Mouse (Mus musculus) lung, embryonic 15.5 days (tissue): ENCODE data around the gene Abcc12. TPM values are rescaled to one million over a fixed set of nuclear protein-coding genes. Genes with fewer than 3 reads are reported as not detected.

Experiments used
- ATAC-seq: fragments of 200-750 bp; cut with Nextera tagmentation; 2 replicates; pipeline ENCODE4 v1.8.0; 2017; ENCODE audit warnings: moderate number of reproducible peaks, borderline replicate concordance; ENCODE audit not compliant: low FRiP score, low TSS enrichment; ENCODE audit errors: extremely low read depth
- H3K27ac ChIP-seq: fragments of 300-500 bp; sonication (generic); 2 replicates; pipeline ENCODE4 v1.5.1; 2015; ENCODE audit warnings: moderate library complexity, mild to moderate bottlenecking, inconsistent platforms
- H3K27me3 ChIP-seq: fragments of 300-500 bp; sonication (generic); 2 replicates; pipeline ENCODE4 v1.6.1; 2015; ENCODE audit warnings: inconsistent platforms
- H3K36me3 ChIP-seq: fragments of 300-500 bp; sonication (generic); 2 replicates; pipeline ENCODE4 v1.6.1; 2015; ENCODE audit warnings: inconsistent platforms
- H3K4me1 ChIP-seq: fragments of 300-500 bp; sonication (generic); 2 replicates; pipeline ENCODE4 v1.6.1; 2015; ENCODE audit warnings: inconsistent platforms
- H3K4me2 ChIP-seq: fragments of 300-500 bp; sonication (generic); 2 replicates; pipeline ENCODE4 v1.6.1; 2015; ENCODE audit warnings: inconsistent platforms, mild to moderate bottlenecking, moderate library complexity
- H3K4me3 ChIP-seq: fragments of 300-500 bp; sonication (generic); 2 replicates; pipeline ENCODE4 v1.5.1; 2015; ENCODE audit warnings: mild to moderate bottlenecking, inconsistent platforms
- H3K9ac ChIP-seq: fragments of 300-500 bp; sonication (generic); 2 replicates; pipeline ENCODE4 v1.6.1; 2015; ENCODE audit warnings: inconsistent platforms
- H3K9me3 ChIP-seq: fragments of 300-500 bp; sonication (generic); 2 replicates; pipeline ENCODE4 v1.6.1; 2016; ENCODE audit warnings: inconsistent platforms
- WGBS: fragments of 180-500 bp; shearing (Covaris S2); methylation state at CpG from one replicate; pipeline ENCODE4 v1.1.7; 2015; 5-methylcytosine and 5-hydroxymethylcytosine counted together
- polyA plus RNA-seq: library from polyadenylated mRNA; unstranded; fragments of >200 nt; fragmentation: Nextera tagmentation; extraction: Ambion mirVana; gene quantifications from 2 replicates; pipeline ENCODE4 v1.2.1, GENCODE M21; 2015

Abcc12 gene
- polyA plus RNA-seq, 1 experiment from 2014 or later = 0.24 TPM

GRCm38 (mm10) chr8:86577547-86577946 is 2.9 kb downstream of the Abcc12 start:
- Histone ChIP-seq H3K27me3 (no peaks in the 10 kb centered on the region), H3K4me2 (no peak overlapping the region), H3K4me1 (peaks cover 8% of the 10 kb centered on the region; the same call in 1 of the 2 replicates), H3K27ac (no peak overlapping the region), H3K9me3 (no peaks in the 10 kb centered on the region), H3K9ac (no peak overlapping the region), H3K36me3 (no peaks in the 10 kb centered on the region), H3K4me3 (no peak overlapping the region)
- no peak for ATAC-seq
- 75% methylated on average over 8 of the region's 8 CpGs for WGBS

- Histone ChIP-seq H3K4me2 (no peak overlapping the region), H3K27me3 (no peaks in the 10 kb centered on the region), H3K27ac (no peak overlapping the region), H3K9me3 (no peaks in the 10 kb centered on the region), H3K4me1 (no peaks in the 10 kb centered on the region), H3K4me3 (no peak overlapping the region), H3K9ac (no peak overlapping the region), H3K36me3 (no peaks in the 10 kb centered on the region)
- no peak for ATAC-seq
- 71% methylated on average over 9 of the region's 9 CpGs for WGBS
These were observed 16.8 kb downstream of the Abcc12 start for GRCm38 (mm10) chr8:86563674-86564073.

- ATAC-seq = no peak
- Histone ChIP-seq H3K36me3 (no peaks in the 10 kb centered on the region), H3K4me3 (no peak overlapping the region), H3K9ac (no peak overlapping the region), H3K27me3 (no peaks in the 10 kb centered on the region), H3K9me3 (no peaks in the 10 kb centered on the region), H3K4me1 (no peaks in the 10 kb centered on the region), H3K27ac (no peak overlapping the region), H3K4me2 (no peak overlapping the region)
- WGBS = 63% methylated on average over 1 of the region's 1 CpGs
These were observed 18.7 kb downstream of the Abcc12 start for GRCm38 (mm10) chr8:86561737-86562136.

GRCm38 (mm10) chr8:86560688-86561065 is 19.8 kb downstream of the Abcc12 start:
- Histone ChIP-seq H3K36me3 (no peaks in the 10 kb centered on the region), H3K9ac (no peak overlapping the region), H3K4me2 (no peak overlapping the region), H3K27ac (no peak overlapping the region), H3K27me3 (no peaks in the 10 kb centered on the region), H3K9me3 (no peaks in the 10 kb centered on the region), H3K4me1 (no peaks in the 10 kb centered on the region), H3K4me3 (no peak overlapping the region)
- ATAC-seq = no peak
- WGBS = 88% methylated on average over 10 of the region's 10 CpGs

- Histone ChIP-seq H3K27me3 (no peaks in the 10 kb centered on the region), H3K27ac (no peak overlapping the region), H3K9me3 (no peaks in the 10 kb centered on the region), H3K9ac (no peak overlapping the region), H3K4me1 (no peaks in the 10 kb centered on the region), H3K36me3 (no peaks in the 10 kb centered on the region), H3K4me2 (no peak overlapping the region), H3K4me3 (no peak overlapping the region)
- no peak for ATAC-seq
- 87% methylated on average over 15 of the region's 15 CpGs for WGBS
These were observed 20.4 kb downstream of the Abcc12 start for GRCm38 (mm10) chr8:86559947-86560687.

- H3K4me3 ChIP-seq = no peak overlapping the region
- H3K4me2 ChIP-seq = no peak overlapping the region
- no peak for ATAC-seq
- H3K9me3 ChIP-seq = no peaks in the 10 kb centered on the region
- H3K27me3 ChIP-seq = no peaks in the 10 kb centered on the region
- H3K9ac ChIP-seq = no peak overlapping the region
- no peak overlapping the region for H3K27ac ChIP-seq
- H3K36me3 ChIP-seq = no peaks in the 10 kb centered on the region
- WGBS = 65% methylated on average over 15 of the region's 15 CpGs
- no peaks in the 10 kb centered on the region for H3K4me1 ChIP-seq
These were observed 23.1 kb downstream of the Abcc12 start for GRCm38 (mm10) chr8:86557186-86558045.

- Histone ChIP-seq H3K4me3 (no peak overlapping the region), H3K9me3 (no peaks in the 10 kb centered on the region), H3K9ac (no peak overlapping the region), H3K4me1 (no peaks in the 10 kb centered on the region), H3K27ac (no peak overlapping the region), H3K36me3 (no peaks in the 10 kb centered on the region), H3K27me3 (no peaks in the 10 kb centered on the region), H3K4me2 (no peak overlapping the region)
- ATAC-seq = no peak
- WGBS = 79% methylated on average over 2 of the region's 2 CpGs
These were observed 24.9 kb downstream of the Abcc12 start for GRCm38 (mm10) chr8:86555564-86555963.

- no peak overlapping the region for H3K4me2 ChIP-seq
- no peak overlapping the region for H3K4me3 ChIP-seq
- no peaks in the 10 kb centered on the region for H3K27me3 ChIP-seq
- no peak overlapping the region for H3K9ac ChIP-seq
- no peaks in the 10 kb centered on the region for H3K9me3 ChIP-seq
- 74% methylated on average over 12 of the region's 12 CpGs for WGBS
- no peaks in the 10 kb centered on the region for H3K36me3 ChIP-seq
- H3K27ac ChIP-seq = no peak overlapping the region
- H3K4me1 ChIP-seq = no peaks in the 10 kb centered on the region
- ATAC-seq = no peak
These were observed 26.1 kb downstream of the Abcc12 start for GRCm38 (mm10) chr8:86554220-86554891.

- no peaks in the 10 kb centered on the region for H3K4me1 ChIP-seq
- H3K9me3 ChIP-seq = no peaks in the 10 kb centered on the region
- no peak overlapping the region for H3K4me2 ChIP-seq
- no peaks in the 10 kb centered on the region for H3K36me3 ChIP-seq
- H3K27me3 ChIP-seq = no peaks in the 10 kb centered on the region
- ATAC-seq = no peak
- no peak overlapping the region for H3K27ac ChIP-seq
- 88% methylated on average over 10 of the region's 10 CpGs for WGBS
- H3K4me3 ChIP-seq = no peak overlapping the region
- no peak overlapping the region for H3K9ac ChIP-seq
These were observed 30.0 kb downstream of the Abcc12 start for GRCm38 (mm10) chr8:86550516-86550915.

- H3K9me3 ChIP-seq = no peaks in the 10 kb centered on the region
- H3K27ac ChIP-seq = no peak overlapping the region
- H3K9ac ChIP-seq = no peak overlapping the region
- no peak for ATAC-seq
- no peaks in the 10 kb centered on the region for H3K27me3 ChIP-seq
- no peak overlapping the region for H3K4me2 ChIP-seq
- 78% methylated on average over 1 of the region's 1 CpGs for WGBS
- H3K36me3 ChIP-seq = no peaks in the 10 kb centered on the region
- H3K4me1 ChIP-seq = no peaks in the 10 kb centered on the region
- H3K4me3 ChIP-seq = no peak overlapping the region
These were observed 34.5 kb downstream of the Abcc12 start for GRCm38 (mm10) chr8:86546001-86546400.

GRCm38 (mm10) chr8:86540906-86541305 is 39.6 kb downstream of the Abcc12 start:
- H3K9me3 ChIP-seq = no peaks in the 10 kb centered on the region
- 84% methylated on average over 6 of the region's 6 CpGs for WGBS
- no peaks in the 10 kb centered on the region for H3K27me3 ChIP-seq
- H3K27ac ChIP-seq = no peak overlapping the region
- no peak overlapping the region for H3K4me3 ChIP-seq
- H3K4me2 ChIP-seq = no peak overlapping the region
- no peaks in the 10 kb centered on the region for H3K36me3 ChIP-seq
- H3K4me1 ChIP-seq = peaks cover 4% of the 10 kb centered on the region; the same call in 1 of the 2 replicates
- no peak overlapping the region for H3K9ac ChIP-seq
- no peak for ATAC-seq

GRCm38 (mm10) chr8:86540376-86540775 is 40.1 kb downstream of the Abcc12 start:
- ATAC-seq = no peak
- H3K9me3 ChIP-seq = no peaks in the 10 kb centered on the region

More at GRCm38 (mm10) chr8:86540376-86540775, 40.1 kb downstream of the Abcc12 start:
- no peak overlapping the region for H3K4me2 ChIP-seq
- WGBS = 89% methylated on average over 2 of the region's 2 CpGs
- no peaks in the 10 kb centered on the region for H3K36me3 ChIP-seq
- H3K4me1 ChIP-seq = peaks cover 6% of the 10 kb centered on the region; the same call in 1 of the 2 replicates
- H3K4me3 ChIP-seq = no peak overlapping the region
- no peaks in the 10 kb centered on the region for H3K27me3 ChIP-seq
- no peak overlapping the region for H3K27ac ChIP-seq
- H3K9ac ChIP-seq = no peak overlapping the region
